Mouse (Mus musculus): ENCODE measurements around the gene Nfil3.
A peak's percentile ranks its signal among the peaks of the same experiment; 100 is the strongest.

The Nfil3 gene

DNA sequence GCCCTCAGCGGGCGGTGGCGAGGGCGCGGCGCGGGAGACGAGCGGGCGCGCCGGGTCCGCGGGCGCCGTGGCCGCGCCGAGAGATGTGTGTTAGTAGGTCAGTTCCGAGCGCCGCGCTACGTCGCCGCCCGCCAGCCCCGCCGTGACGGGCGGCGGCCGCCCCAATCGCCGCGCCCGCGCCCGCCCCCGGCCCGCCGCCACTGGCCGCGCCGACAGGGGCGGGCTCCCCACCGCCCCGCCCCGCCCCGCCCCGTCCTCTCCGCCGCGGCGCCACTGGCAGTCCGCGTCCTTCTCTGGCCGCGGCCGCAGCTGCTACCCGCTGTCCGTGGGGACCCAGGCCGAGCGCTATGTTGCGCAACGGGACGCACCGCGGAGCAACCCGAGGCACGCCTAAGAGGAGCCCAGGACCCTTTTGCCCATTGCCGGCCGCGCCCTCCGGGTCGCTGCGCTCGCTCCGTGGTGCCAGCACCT, at the start of gene Nfil3:
TSS of gene Nfil3 (minus strand) at position 123 of the 471 bp plus-strand sequence.
- peak; percentile 84 to 91 for DNase-seq

DNA sequence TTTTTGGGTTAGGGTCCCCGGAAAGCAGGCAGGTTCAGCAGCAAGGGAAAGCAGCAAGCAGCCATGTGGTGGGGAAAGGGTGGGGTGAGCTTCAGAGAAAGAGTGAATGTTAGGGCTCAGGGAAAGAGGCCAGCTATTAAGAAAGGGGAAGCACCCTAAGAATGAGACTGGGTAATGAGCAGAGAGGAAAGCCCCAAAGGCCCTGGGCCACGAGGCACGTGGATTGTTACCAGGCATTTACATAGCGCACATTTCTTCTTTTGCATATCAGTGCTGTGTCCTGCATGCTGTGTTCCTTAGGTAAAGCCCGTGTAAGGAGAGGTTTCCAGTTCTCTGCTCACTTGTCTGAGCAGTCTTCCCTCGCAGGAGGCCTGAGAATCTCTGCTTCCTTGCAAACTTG, 43.4 kb upstream of the Nfil3 start:
- DNase-seq = no peak

DNA sequence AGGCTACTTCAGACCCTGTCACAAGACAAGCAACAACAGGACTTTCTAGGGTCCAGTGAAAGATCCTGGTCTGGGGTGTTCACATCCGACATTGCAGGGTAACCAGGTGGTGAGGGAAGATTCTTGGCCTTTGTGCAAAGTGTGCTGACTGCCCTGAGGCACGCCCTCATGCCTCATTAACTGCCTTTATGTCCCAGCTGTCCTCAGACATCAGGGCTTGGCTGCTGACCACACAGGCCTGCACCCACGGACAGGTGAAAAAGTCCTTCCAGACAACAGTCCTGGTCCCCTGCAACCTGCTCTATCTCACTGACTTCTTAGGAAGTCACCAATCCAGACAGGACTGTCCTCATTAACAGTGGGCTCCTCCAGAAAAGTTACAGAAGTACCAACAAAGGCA, 39.4 kb upstream of the Nfil3 start:
- DNase-seq = no peak

DNA sequence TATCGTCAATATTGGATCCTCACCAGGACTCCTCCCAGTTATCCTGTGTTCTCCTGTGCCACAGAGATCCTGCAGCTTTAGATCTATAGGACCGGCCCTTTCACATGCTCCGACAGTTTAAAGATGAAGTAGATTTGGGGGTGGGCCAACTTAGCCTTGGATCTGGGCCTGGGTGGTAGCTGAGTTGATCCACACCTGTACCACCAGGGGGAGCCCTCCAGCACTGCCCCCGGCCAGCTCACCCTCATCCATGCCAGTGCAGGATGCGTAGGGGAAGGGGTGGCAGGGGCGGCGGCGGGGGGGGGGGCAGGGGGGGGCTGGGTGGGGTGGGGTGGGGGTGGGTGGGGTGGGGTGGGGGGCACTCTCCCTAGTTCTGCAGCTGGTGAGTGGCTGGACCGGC, 38.7 kb upstream of the Nfil3 start:
- DNase-seq = peak; percentile 20 to 27

DNA sequence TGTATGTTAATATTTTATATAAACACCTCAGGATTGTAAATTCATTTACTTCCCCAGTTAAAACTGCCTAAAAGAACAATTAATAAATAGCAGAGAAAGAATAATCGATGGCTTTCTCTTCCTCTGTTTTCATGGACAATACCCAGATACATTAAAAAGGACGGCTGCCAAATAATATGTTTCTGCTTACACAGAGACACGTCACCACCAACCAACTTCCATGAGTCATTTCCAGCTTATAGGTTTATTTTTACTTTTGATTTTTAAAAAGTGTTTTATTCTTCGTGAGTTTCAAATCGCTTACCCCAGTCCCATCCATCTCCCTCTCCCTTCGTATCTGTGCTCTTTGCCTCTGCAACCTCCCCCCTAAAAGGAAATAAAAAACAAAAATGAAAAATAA, 38.1 kb upstream of the Nfil3 start:
- DNase-seq = no peak

DNA sequence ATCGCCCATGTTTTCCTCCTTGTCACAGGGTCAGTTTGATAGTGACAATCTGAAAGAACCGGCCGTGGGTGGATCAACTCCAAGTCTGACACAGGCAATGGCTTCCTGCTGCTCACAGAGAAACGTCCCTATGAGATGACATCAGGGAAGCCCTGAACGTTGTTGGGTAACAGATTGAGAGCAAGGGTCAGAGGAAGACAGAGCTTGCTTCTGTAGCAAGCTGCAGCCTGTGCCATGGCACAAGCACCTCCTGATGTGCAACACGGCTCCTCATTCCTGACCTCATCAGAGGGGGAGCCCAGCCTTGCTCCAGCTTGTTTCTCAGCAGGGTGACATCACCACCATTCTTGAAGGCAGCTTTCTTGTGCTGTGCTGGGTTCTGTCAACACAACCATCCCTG, 37.1 kb upstream of the Nfil3 start:
- no peak for DNase-seq

DNA sequence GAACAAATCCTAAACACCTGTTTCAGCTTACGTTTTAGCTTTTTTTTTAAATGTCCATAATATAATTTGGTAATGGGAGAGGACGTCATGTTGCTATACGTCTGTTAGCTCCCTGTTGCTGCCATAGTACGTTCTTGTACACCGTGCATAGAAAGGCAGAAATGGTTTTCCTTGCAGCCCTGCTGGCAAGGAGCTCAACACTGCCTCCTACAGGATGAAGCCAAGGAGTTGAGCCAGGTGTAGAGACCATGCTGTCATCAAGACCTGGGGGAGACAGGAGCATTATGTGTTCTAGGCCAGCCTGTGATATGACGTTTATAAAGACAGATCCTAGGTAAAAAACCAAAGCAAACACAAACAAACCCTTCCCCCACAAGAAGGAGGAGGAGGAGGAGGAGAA, 36.2 kb upstream of the Nfil3 start:
- DNase-seq = no peak

DNA sequence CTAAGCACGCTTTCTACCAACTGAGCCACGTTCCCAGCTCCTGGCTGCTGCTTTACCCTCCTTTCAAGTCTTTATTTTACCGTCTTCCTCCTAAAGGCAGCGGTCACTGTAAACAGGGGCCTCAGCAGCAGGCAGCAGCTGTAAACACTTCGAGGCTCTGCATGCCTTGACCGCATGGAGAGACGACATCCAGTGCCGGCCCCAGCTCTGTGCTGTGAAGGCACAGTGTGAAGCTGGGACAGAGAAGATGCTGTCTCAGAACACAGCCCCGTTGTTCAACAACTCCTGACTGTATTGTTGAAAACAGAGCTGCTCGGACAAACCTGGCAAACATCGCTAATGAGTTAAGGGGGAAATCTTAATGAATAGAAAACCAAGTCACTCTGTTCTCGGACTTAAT, 30.6 kb upstream of the Nfil3 start:
- DNase-seq = peak in 1 of 2 experiments; percentile 13

DNA sequence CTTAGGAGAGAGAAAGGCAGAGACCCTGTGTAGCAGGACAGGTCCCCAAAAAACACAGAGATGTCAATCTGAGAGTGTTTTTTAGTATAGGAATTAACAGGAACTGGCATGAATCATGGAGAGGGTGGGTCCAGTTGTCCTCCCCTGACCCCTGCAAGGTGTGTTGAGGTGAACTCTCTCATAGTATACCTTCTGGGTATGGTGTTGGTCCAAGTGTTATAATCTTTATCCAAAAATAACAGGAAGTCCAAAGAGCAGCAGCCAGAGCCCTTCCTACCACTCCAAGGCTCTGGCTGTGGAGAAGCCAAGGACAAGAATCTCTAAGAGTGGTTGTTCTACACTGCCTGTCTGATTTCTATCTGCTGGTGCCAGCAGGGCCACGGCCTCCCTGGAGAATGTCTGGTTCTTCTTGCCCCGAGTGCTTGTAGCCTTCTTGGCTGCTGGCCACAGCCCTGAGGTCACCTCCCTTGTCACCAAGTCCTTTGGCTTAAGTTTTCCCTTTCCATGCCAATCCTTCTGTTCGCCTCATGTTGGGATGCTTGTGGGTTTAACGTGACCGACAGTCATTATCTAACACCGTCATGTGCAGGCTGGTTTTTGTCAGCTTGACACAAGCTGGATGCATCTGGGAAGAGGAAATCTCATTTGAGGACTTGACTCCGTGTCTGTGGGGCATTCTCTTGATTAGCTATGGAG, 27.8 kb upstream of the Nfil3 start:
- peak; percentile 33 to 48 for DNase-seq

DNA sequence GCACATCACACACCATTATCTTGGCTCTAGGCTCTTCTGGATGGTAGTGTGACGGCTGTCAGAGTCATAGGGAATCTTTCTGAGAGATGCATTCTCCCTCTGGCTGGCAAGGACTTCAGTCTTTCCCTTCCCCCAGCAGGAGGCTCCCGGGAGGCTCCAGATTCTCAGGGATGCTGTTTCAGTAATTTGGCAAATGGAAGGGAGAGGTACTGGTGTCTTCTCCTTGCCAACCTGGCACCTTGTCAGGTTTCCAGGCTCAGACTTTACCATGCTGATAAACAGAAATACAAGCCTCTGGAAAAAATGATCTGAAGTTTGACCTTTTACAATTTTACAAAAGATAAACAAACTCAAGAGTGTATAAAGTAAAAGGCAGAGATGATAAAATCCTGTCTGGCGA, 26.9 kb upstream of the Nfil3 start:
- DNase-seq = no peak

DNA sequence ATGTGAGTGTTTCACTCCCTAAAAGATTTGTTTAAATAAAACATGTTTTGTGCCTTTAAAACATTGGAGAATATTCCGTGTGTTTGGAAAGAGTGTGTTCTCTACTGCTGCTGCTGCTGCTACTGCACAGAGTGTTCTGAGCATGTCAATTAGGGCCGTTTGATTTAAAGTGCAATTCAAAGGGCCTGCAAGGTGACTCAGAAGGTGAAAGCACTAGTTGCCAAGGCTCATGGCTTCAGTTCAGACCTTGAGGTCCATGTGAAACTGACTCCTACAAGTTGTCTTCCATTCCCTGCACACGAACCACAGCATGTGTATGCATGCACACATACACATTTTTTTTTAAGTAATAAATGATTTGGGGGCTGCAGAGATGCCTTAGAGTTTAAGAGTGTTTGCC, 22.4 kb upstream of the Nfil3 start:
- DNase-seq = no peak

DNA sequence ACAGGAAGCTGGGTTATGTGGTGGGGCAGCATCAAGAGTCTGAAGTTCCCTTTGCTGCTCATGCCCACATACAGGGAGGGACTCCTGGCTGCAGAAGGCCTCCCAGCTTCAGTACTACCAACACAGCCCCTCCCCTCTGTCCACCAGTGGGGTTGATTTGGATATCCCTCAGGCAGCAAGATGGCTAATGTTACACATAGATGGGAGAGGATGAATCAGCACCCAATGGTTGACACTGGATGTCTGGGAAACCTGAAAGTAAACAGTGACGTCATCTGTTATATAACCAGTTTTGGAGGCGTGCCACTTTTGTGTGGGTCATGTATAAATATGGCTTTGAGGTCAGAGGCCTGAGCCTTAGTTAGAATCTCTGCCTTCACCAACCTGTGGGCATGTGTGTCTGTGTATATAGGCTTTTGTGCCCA, 20.6 kb upstream of the Nfil3 start:
- DNase-seq = no peak

DNA sequence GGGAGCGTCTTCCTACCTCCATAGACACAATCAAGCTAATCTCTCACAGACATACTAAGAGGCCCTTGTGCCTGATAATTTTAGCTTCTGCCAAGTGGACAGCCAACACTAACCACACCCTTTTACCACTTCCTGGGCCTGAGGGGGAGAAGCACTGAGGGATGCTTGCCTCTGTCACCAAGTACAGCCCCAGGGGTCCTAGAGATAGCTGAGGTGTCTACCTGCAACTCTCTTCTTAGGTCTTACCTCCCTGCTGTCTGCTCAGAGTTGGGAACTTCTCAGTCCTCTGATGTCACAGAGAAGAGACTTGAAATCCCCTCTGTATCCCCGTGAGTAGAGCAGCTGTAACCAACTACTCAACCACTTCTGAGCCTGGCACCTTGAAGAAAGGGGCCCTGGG, 19.6 kb upstream of the Nfil3 start:
- no peak for DNase-seq

DNA sequence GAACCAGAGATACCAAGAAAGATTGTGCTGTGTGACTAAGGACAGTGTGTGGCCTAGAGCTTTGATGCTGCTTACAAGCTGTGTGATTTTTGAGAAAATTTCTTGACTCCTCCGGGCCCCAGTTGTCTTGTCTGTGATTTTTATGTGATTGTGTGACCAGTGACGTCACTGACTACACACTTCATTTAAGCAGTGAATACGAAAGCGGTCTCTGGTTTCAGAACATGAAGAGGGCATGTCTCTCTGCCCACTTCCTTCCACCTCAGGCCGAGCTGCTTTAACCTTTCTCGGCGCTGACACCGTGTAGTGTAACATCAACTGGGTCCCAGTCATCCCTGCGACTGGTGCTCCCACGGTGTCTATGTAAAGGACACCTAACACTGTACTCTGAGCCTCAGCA, 17.7 kb upstream of the Nfil3 start:
- DNase-seq = no peak

DNA sequence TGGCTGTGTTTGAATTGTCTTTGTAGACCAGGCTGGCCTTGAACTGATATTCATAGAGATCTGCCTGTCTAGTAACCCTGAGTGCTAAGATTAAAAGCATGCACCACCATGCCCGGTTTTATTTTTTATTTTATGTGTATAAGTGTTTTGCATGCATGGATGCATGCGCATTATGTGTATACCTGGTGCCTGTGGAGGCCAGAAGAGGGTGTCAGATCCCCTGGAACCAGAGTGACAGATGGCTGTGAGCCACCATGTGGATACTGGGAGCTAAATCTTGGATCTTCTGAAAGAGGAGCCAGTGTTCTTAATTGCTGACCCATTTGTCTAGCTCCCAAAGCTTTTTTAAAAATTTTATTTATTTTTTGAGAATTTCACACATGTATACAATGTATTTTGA, 16.9 kb upstream of the Nfil3 start:
- DNase-seq = no peak

DNA sequence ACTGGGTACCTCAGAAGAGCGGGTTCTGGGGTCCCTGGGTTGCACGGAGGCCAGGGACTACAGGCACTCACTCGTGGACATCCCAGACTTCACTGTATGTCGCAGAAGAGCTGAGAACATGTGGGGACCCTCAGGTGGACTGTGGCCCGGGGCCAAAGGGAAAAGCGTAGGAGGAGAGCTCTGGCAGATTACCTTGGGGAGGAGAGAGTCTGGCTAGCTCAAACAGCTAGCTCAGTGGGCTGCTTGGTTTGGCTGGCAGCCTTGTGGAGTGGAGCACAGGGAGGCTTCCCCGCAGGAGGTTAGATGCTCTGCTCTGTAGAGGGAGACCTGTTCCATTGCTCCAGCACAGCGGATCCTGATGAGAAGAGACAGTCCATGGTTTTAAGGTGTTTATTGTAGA, 15.3 kb upstream of the Nfil3 start:
- DNase-seq = no peak

DNA sequence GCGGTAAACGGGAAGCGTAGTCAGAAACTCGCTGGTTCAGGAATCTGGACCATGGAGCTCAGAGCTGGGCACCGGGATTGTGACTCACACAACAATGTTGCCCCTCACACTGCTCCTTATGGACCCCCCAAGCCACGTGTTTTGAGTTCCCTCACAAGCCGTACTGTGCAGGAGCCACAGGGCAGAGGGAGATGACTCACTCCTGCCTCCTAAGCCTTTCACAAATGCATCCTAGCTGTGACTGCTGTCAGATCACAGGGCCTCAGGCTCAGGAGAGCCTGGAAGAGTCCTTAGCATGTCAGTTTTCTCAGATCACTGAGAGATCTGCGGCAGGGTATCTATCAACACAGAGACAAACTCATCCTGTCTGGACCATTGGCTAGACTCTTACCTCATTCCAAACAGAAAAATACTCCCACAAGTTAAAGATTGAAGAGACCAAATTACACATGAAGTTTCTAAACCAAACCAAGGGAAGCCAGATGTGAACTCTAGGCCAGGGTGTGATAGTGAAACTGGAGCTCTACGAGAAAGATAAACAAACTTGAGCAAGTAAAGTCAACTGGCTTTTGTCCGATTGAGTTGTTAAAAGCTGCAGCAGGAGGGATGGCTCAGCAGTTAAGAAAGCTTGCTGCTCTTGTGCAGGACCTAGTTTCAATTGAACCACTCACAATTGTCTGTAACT, 13.5 kb upstream of the Nfil3 start:
- no peak for DNase-seq

DNA sequence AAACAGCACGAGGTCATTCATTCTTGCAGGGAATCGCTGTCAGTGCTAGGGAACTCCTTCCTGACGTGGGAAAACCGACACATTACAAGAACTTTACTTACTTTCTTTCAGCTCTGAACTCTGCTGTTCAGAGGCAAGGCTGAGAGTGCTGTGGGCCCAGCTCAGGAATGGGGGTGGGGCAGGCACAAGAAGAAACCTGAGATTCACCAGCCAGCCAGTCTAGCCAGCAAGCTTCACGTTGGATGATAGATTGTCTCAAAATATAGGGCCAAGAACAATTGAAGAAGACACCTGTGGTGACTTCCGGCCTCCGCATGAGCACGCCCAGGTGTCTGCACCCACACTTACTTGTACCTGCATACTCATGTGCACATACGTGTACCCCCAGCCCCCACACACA, 9.3 kb upstream of the Nfil3 start:
- DNase-seq = peak in 1 of 2 experiments; percentile 31

DNA sequence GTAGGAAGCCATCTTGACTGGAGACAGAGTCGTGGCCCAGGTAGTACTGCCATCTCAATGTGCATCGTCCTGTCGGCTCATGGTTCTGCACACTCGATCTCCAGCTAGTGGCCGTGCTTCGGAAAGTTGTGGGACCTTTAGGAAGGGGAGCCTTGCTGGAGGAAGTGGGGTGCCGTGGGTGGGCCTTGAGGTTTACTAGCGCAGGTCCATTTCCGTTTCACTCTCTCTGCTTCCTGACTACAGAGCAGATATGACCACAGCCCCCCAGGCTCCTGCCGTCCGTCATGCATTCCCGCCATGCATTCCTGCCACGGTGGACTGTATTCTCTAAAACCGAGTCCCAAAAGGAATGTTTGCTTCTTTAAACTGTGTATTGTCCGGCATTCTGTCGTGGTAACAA, 8.1 kb upstream of the Nfil3 start:
- DNase-seq = no peak

DNA sequence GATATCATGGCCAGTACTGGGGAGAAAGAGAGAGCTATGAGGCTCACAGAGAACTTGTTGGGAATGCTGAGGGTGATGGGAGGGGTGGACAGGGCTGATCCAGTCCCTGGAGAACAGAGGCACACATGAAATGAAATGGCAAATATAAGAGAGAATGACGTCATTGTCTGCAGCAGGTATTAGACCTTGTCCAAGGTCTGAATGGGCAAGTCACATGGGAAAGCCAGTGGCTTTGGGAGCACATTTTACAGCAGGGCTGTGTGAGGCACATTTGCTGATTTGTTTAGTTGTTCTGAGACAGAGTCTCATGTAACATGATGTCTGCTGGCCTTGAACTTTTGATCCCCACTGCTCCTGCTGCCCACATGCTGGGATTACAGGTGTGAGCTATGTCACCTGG, 7.0 kb upstream of the Nfil3 start:
- DNase-seq = no peak

DNA sequence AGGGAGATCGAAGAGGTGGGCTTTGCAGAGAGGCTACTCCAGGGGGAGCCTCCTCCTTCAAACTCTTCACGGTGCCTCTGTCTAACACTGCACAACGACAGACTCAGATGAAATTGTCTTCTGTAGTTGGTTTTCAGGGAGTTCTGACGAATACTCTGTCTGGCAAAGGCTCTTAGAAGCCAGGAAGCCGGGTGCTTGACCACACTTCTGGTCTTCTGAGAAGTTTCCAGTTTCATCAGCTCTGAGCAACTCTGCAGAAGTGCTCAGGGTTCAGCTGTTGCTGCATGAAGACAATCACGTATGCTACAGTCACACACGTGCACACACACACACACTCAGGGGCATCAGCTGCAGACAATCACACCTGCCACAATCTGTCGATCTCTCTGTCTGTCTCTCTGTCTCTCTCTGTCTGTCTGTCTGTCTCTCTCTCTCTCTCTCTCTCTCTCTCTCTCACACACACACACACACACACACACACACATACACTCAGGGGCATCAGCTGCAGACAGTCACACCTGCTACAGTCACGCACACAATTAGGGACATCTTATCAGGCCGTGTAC, 5.4 kb upstream of the Nfil3 start:
- DNase-seq = no peak

DNA sequence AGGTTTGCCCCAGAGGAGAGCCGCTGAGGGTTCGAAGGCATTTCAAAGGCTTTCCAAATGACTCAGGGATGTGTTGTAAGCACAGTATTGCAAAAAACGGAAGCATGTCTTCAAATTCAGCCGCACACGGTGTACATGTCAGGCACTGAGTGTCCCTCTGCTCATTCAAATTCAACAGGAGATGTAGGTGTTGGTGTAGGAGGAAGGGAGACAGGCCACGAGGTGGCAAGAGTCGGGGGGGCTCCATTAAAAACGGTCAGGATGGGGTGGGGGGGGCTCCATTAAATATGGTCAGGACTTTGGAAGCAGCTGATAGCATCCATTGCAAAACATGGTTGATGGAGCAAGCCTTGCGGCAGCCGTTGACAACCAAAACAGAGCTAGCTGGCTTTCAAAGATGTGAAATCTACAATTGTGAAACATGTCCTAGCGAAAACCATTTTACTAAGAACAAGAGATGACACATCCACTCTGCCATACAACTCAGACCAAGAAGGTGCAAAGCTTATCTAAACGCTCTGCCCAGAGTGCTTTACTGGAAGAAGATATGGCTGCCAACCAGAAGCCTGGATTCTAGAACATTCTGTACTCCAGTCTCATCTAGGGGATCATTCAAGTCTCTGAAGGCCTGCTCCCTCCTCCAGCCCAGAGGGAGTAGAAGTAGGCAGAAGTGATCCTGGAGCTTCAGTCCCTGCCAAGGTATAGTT, 4.8 kb upstream of the Nfil3 start:
- DNase-seq = no peak

DNA sequence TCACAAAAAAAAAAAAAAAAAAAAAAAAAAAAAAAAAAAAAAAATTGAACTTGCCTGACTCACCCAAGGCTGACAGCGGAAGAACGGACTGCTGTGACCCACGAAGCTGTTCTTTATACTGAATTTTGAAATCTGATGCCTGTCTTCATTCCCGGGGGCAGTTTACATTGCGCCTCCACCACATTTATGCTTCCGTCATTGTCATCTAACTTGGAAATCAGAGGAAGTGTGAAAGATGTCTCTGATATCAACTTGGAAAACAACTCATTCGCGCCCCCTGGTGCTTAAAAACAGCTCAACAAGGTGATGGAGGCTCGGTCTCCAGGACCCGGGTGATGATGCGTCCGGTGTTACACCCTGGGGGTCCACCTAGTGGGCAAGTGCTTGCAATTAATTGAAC, 1.8 kb upstream of the Nfil3 start:
- DNase-seq = peak; percentile 96

Measured in kidney, postnatal 4 days (tissue).